Mouse (Mus musculus) spleen, postnatal 10 days (tissue): Measurements from ENCODE around the gene Crip1.

Experiments
- DNase-seq, 2 experiments: peaks; one replicate each; pipeline ENCODE4 v3.0.0; 2021 to 2022; ENCODE audit warnings: low spot score in 2 of 2

Crip1 gene

GRCm38 (mm10) chr12:113146112-113147057, at the start of gene Crip1:
Gene Crip1, plus strand, starts transcription at chr12:113146316.
- peak; percentile 91 to 92 for DNase-seq

GRCm38 (mm10) chr12:113097040-113097439, 49.1 kb upstream of the Crip1 start:
- no peak for DNase-seq

GRCm38 (mm10) chr12:113097749-113098281, 48.3 kb upstream of the Crip1 start, which contains the start of gene Mta1:
Gene Mta1, plus strand, starts transcription at chr12:113098278.
- DNase-seq: peak; percentile 56 to 69

- DNase-seq: peak; percentile 51 to 61
Observed at GRCm38 (mm10) chr12:113098530-113099151, 47.5 kb upstream of the Crip1 start.

GRCm38 (mm10) chr12:113099470-113100237, 46.5 kb upstream of the Crip1 start:
- DNase-seq: no peak

GRCm38 (mm10) chr12:113100448-113101076, 45.6 kb upstream of the Crip1 start:
- no peak for DNase-seq

- DNase-seq: no peak
Observed at GRCm38 (mm10) chr12:113101251-113101960, 44.7 kb upstream of the Crip1 start.

GRCm38 (mm10) chr12:113102461-113102860, 43.7 kb upstream of the Crip1 start:
- DNase-seq: peak in 1 of 2 experiments; percentile 83

- peak in 1 of 2 experiments; percentile 57 for DNase-seq
Observed at GRCm38 (mm10) chr12:113103846-113104451, 42.2 kb upstream of the Crip1 start.

- no peak for DNase-seq
Observed at GRCm38 (mm10) chr12:113106386-113106785, 39.7 kb upstream of the Crip1 start.

- peak in 1 of 2 experiments; percentile 53 for DNase-seq
Observed at GRCm38 (mm10) chr12:113107431-113108124, 38.5 kb upstream of the Crip1 start.

GRCm38 (mm10) chr12:113108528-113109283, 37.4 kb upstream of the Crip1 start:
- DNase-seq: no peak

GRCm38 (mm10) chr12:113109801-113110200, 36.3 kb upstream of the Crip1 start:
- DNase-seq: no peak

GRCm38 (mm10) chr12:113114141-113114540, 32.0 kb upstream of the Crip1 start:
- DNase-seq: no peak

- DNase-seq: no peak
Observed at GRCm38 (mm10) chr12:113114856-113115538, 31.1 kb upstream of the Crip1 start.

GRCm38 (mm10) chr12:113119516-113120410, 26.4 kb upstream of the Crip1 start:
- DNase-seq: peak; percentile 80 to 87

GRCm38 (mm10) chr12:113124726-113125125, 21.4 kb upstream of the Crip1 start:
- no peak for DNase-seq
